Mouse (Mus musculus) heart, embryonic 11.5 days (tissue): ENCODE results near the gene Ccn2. TPM values are rescaled to one million over a fixed set of nuclear protein-coding genes. Genes with fewer than 3 reads are reported as not detected.
"Not testable (repeated sequence)": the region's sequence is repeated elsewhere in the genome, so short reads cannot be mapped to it uniquely, and the experiment has no call there.

ENCODE experiments used
- ATAC-seq: fragments of 200-750 bp; cut with Nextera tagmentation; replicated peaks from 2 replicates; pipeline ENCODE4 v1.8.0; 2017; ENCODE audit warnings: moderate library complexity; ENCODE audit not compliant: insufficient number of reproducible peaks, low FRiP score, low TSS enrichment
- H3K27ac ChIP-seq: fragments of 300-500 bp; sonication (generic); 2 replicates; pipeline ENCODE4 v1.5.1; 2014; ENCODE audit warnings: mild to moderate bottlenecking, low read depth, low read length
- H3K27me3 ChIP-seq: fragments of 300-500 bp; sonication (generic); 2 replicates; pipeline ENCODE4 v1.6.1; 2014; ENCODE audit warnings: mild to moderate bottlenecking, low read length, mixed read lengths; ENCODE audit not compliant: control insufficient read depth, insufficient read depth
- H3K36me3 ChIP-seq: fragments of 300-500 bp; sonication (generic); 2 replicates; pipeline ENCODE4 v1.6.1; 2014; ENCODE audit warnings: mild to moderate bottlenecking, low read length, moderate library complexity, mixed read lengths; ENCODE audit not compliant: control insufficient read depth, insufficient read depth
- H3K4me1 ChIP-seq: fragments of 300-500 bp; sonication (generic); 2 replicates; pipeline ENCODE4 v1.6.1; 2014; ENCODE audit warnings: low read length; ENCODE audit not compliant: control insufficient read depth, insufficient read depth
- H3K4me2 ChIP-seq: fragments of 300-500 bp; sonication (generic); 2 replicates; pipeline ENCODE4 v1.6.1; 2014; ENCODE audit warnings: mild to moderate bottlenecking, moderate library complexity
- H3K4me3 ChIP-seq: fragments of 300-500 bp; sonication (generic); 2 replicates; pipeline ENCODE4 v1.5.1; 2014; ENCODE audit warnings: low read depth, low read length
- H3K9ac ChIP-seq: fragments of 300-500 bp; sonication (generic); 2 replicates; pipeline ENCODE4 v1.6.1; 2014; ENCODE audit warnings: mild to moderate bottlenecking, low read depth, low read length, moderate library complexity
- H3K9me3 ChIP-seq: fragments of 300-500 bp; sonication (generic); replicated peaks from 2 replicates; pipeline ENCODE4 v1.6.1; 2016; ENCODE audit warnings: low read length; ENCODE audit not compliant: control insufficient read depth
- WGBS: fragments of 180-500 bp; shearing (Covaris S2); extraction: QIAGEN DNeasy Blood & Tissue Kit; methylation state at CpG from one replicate; pipeline ENCODE4 v1.1.7; 2014; ENCODE audit not compliant: insufficient replicate concordance; 5-methylcytosine and 5-hydroxymethylcytosine counted together
- polyA plus RNA-seq: library from polyadenylated mRNA; unstranded; fragments of >200 nt; fragmentation: Nextera tagmentation; extraction: Ambion mirVana; gene quantifications from 2 replicates; pipeline ENCODE4 v1.2.1, GENCODE M21; 2014

The Ccn2 gene
- polyA plus RNA-seq, 1 experiment from 2014 or later = 26.4 TPM

- Histone ChIP-seq H3K4me2 (no peak overlapping the region), H3K36me3 (no peaks in the 10 kb centered on the region), H3K9ac (no peak overlapping the region), H3K4me1 (no peaks in the 10 kb centered on the region), H3K4me3 (no peak overlapping the region), H3K27me3 (no peaks in the 10 kb centered on the region), H3K27ac (no peak overlapping the region), H3K9me3 (no peaks in the 10 kb centered on the region)
- 84% methylated on average over 4 of the region's 4 CpGs for WGBS
- no peak for ATAC-seq
These were observed 19.5 kb downstream of the Ccn2 start for GRCm38 (mm10) chr10:24614726-24615125.

- H3K9me3 ChIP-seq = no peaks in the 10 kb centered on the region
- H3K9ac ChIP-seq = no peak overlapping the region
- 77% methylated on average over 6 of the region's 6 CpGs for WGBS
- no peaks in the 10 kb centered on the region for H3K27me3 ChIP-seq
- no peak overlapping the region for H3K4me2 ChIP-seq
- ATAC-seq = no peak
- no peak overlapping the region for H3K27ac ChIP-seq
- no peaks in the 10 kb centered on the region for H3K36me3 ChIP-seq
- H3K4me1 ChIP-seq = no peaks in the 10 kb centered on the region
- no peak overlapping the region for H3K4me3 ChIP-seq
These were observed 20.6 kb downstream of the Ccn2 start for GRCm38 (mm10) chr10:24615799-24616198.

- H3K9me3 ChIP-seq, H3K4me1 ChIP-seq, H3K4me2 ChIP-seq, ATAC-seq, H3K9ac ChIP-seq, H3K4me3 ChIP-seq, H3K36me3 ChIP-seq, H3K27ac ChIP-seq, H3K27me3 ChIP-seq: not testable (repeated sequence)
- WGBS = 93% methylated on average over 1 of the region's 1 CpGs
These were observed 21.3 kb downstream of the Ccn2 start for GRCm38 (mm10) chr10:24616572-24616971.

- Histone ChIP-seq H3K9ac (no peak overlapping the region), H3K36me3 (no peaks in the 10 kb centered on the region), H3K27ac (no peak overlapping the region), H3K4me1 (no peaks in the 10 kb centered on the region), H3K4me3 (no peak overlapping the region), H3K4me2 (no peak overlapping the region), H3K9me3 (no peaks in the 10 kb centered on the region), H3K27me3 (no peaks in the 10 kb centered on the region)
- WGBS = 30% methylated on average over 9 of the region's 9 CpGs
- no peak for ATAC-seq
These were observed 26.3 kb downstream of the Ccn2 start for GRCm38 (mm10) chr10:24621572-24621971.

- H3K27me3 ChIP-seq = no peaks in the 10 kb centered on the region
- no peak for ATAC-seq
- H3K4me2 ChIP-seq = no peak overlapping the region
- H3K9ac ChIP-seq = no peak overlapping the region
- H3K4me1 ChIP-seq = no peaks in the 10 kb centered on the region
- H3K4me3 ChIP-seq = no peak overlapping the region
- no peak overlapping the region for H3K27ac ChIP-seq
- H3K9me3 ChIP-seq = no peaks in the 10 kb centered on the region
- no peaks in the 10 kb centered on the region for H3K36me3 ChIP-seq
- WGBS = 23% methylated on average over 7 of the region's 7 CpGs
These were observed 27.3 kb downstream of the Ccn2 start for GRCm38 (mm10) chr10:24622586-24622985.

- Histone ChIP-seq H3K27me3 (no peaks in the 10 kb centered on the region), H3K4me3 (no peak overlapping the region), H3K4me2 (no peak overlapping the region), H3K9me3 (no peaks in the 10 kb centered on the region), H3K27ac (no peak overlapping the region), H3K4me1 (no peaks in the 10 kb centered on the region; the same call in 1 of the 2 replicates), H3K36me3 (no peaks in the 10 kb centered on the region), H3K9ac (no peak overlapping the region)
- no peak for ATAC-seq
- 37% methylated on average over 24 of the region's 24 CpGs for WGBS
These were observed 29.9 kb downstream of the Ccn2 start for GRCm38 (mm10) chr10:24625060-24625701.

- Histone ChIP-seq H3K9me3 (no peaks in the 10 kb centered on the region), H3K4me2 (no peak overlapping the region), H3K4me1 (no peaks in the 10 kb centered on the region; the same call in 1 of the 2 replicates), H3K4me3 (no peak overlapping the region), H3K27me3 (no peaks in the 10 kb centered on the region), H3K27ac (no peak overlapping the region), H3K36me3 (no peaks in the 10 kb centered on the region), H3K9ac (no peak overlapping the region)
- 71% methylated on average over 12 of the region's 12 CpGs for WGBS
- no peak for ATAC-seq
These were observed 32.0 kb downstream of the Ccn2 start for GRCm38 (mm10) chr10:24627262-24627661.

GRCm38 (mm10) chr10:24628466-24628865 lies 33.2 kb downstream of the Ccn2 start:
- no peak for ATAC-seq
- Histone ChIP-seq H3K4me1 (no peaks in the 10 kb centered on the region; the same call in 1 of the 2 replicates), H3K9ac (no peak overlapping the region), H3K4me2 (no peak overlapping the region), H3K9me3 (no peaks in the 10 kb centered on the region), H3K4me3 (no peak overlapping the region), H3K36me3 (no peaks in the 10 kb centered on the region), H3K27ac (no peak overlapping the region), H3K27me3 (no peaks in the 10 kb centered on the region)
- WGBS = 70% methylated on average over 9 of the region's 9 CpGs

GRCm38 (mm10) chr10:24629086-24629720 lies 34.0 kb downstream of the Ccn2 start:
- no peaks in the 10 kb centered on the region for H3K27me3 ChIP-seq
- H3K4me3 ChIP-seq = no peak overlapping the region
- no peak for ATAC-seq
- H3K9ac ChIP-seq = no peak overlapping the region; the same call in 1 of the 2 replicates
- H3K36me3 ChIP-seq = no peaks in the 10 kb centered on the region
- no peak overlapping the region for H3K27ac ChIP-seq
- H3K4me1 ChIP-seq = no peaks in the 10 kb centered on the region; the same call in 1 of the 2 replicates
- H3K9me3 ChIP-seq = no peaks in the 10 kb centered on the region
- no peak overlapping the region for H3K4me2 ChIP-seq
- 37% methylated on average over 9 of the region's 9 CpGs for WGBS
